Mouse (Mus musculus) granulocyte monocyte progenitor cell, adult 5-6 weeks (primary cell): ENCODE measurements around the gene Nlrp10. TPM values are rescaled to one million over a fixed set of nuclear protein-coding genes. Genes with fewer than 3 reads are reported as not detected.

Source experiments
- ATAC-seq: replicated peaks from 2 replicates; pipeline ENCODE4 v1.8.0; 2016; ENCODE audit warnings: mild to moderate bottlenecking, moderate TSS enrichment, inconsistent platforms; ENCODE audit not compliant: poor library complexity, severe bottlenecking
- total RNA-seq, 2 experiments: library from RNA; stranded (forward) in 1 of 2; stranded (reverse) in 1 of 2; fragments of 200-712, 200-1000 nt in 1 of 2; fragments of >200 nt in 1 of 2; fragmentation: Nextera tagmentation in 1 of 2; gene quantifications; 2 replicates each; pipeline ENCODE4 v1.2.3; 2014 to 2017

Gene Nlrp10
- total RNA-seq (2014; fragmentation: Nextera tagmentation) (1.2 and 1.7 TPM in 2 replicates), total RNA-seq (2017) (1.4 TPM in 2 replicates)

DNA sequence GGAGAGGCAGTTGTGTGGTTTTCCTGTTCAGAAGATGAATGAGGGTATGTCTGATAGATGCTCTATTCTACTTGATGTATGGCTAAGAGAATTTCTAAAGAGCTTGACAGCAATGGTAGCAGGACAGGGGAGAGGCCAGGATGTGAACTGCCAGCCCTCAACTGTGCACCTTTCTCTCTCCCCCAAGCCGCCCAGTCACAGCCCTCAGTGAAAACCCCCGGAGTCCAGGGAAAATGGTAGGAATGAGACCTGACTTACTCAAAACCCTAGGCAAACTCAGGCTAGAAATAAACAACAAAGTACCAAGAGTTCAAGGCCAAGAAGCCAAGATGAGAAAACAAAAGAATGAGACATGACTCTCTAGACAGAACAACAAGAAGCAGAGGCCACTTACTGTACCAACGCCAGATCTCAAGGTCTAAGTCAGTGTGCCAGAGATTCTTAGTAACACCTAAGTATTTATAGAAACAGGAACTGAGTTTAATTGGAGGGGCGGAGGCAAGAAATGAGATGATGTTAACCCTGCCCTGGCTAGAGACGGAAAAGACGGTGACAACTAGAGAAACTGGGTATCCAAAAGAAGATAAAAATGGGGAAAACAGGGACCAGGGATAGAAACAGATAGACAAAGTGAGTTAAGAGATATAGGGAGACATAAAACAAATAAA is at the start of gene Nlrp10:
Gene Nlrp10 (minus strand): TSS at position 453 of the 668 bp plus-strand sequence.
- ATAC-seq, result peak; percentile 46

DNA sequence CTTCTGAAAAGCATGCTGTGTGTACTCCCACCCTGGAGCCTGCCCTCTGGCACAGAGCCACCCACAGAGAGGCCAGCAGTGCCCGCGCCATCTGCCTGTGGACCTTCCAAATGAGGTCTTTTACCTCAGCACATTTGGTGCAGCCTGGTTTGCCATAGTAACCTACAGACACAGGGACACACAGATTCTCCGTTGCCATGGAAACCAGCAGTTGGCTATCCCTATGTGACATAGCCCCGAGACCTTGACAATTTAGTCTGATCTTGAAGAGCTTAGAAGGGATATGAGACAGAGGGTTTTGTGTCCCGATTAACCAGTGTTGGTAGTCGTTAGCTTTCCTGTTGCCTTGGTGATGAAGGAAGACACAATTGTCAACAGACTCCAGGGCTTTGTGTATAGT is 42.3 kb upstream of the Nlrp10 start:
- ATAC-seq, result no peak

DNA sequence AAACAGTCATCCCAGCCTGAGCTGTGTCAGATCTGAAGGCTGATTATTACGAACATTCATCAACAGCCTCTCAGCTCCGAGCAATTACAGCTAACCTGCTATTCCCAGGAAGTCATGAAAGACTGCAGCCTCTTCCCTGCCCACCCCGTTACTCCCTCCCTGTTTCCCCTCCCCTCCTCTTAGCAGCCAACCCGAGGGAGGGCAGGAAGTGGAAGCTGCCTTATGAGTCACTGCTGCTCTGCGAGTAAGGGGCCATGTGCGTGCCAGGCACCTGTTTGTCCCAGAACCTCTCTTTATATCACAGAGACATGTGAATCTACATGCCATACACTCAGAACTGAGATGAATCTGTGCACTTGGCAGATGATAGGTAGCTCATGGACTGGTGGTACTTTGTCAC is 38.2 kb upstream of the Nlrp10 start:
- no peak for ATAC-seq

DNA sequence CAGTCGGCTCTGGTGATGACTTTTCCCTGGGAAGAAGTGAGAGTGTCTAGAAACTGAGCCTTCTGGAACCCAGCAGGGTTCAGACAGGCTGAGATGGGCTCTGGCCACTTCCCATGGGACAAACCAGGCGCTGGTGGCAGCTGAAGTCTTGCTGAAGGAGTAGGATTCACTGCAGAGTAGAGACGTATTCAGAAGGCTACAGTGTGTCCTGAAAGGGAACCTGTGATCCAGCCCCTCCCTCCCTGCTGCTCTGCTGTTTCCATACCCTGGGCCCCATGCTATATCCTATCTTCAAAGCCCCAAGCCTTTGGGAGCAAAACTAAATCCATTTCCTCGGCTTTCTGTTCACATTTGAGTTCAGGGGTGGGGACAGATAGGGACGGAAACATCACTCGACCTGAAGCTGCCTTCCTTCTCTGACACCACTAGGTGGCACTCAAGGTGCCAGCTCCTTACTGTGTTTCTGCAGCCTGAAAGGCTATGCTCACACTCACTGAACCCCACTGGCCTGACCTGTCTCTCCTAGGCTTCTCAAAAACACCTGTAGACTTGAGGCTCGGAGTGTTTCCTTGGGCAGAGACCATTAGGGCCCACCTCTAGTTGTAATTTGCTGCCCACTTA is 36.9 kb upstream of the Nlrp10 start:
- ATAC-seq, result peak; percentile 78

DNA sequence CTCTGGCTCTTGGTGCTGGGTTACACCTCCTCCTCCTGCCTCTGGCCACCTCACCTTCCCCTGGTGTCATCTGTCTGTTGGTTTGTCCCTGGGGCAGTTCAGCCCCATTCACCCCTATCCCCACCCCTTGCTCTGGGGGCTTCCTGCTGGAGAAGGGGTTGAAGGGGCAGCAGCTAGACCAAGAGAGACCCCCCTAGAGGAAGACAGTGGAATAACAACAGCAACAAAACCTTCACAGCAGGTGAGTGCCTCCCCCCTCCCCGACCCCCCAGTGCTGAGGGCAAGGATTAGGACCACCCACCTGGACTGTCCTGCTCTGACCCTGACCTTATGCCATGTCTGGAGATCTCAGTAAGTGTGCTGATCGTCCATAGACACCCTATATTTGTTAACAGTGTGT is 36.0 kb upstream of the Nlrp10 start:
- peak; percentile 39 for ATAC-seq

DNA sequence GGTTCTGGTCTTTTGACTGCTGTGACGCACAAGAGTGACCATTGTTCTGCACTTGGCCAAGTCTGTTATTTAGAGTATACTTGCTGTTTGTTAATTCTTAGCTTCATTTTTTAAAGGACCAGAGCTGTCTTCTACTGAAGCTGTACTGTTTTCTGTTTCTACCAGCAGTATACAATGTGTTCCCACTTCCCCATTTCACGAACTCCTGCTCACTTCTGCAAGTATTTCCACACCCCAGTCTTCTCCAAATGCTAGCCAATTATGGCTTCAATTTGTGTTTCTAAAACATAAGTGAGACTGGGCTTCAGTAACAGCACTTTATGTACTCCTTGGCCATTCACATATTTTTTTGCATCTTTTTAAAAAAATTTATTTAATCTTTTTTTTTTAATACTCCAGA is 27.8 kb upstream of the Nlrp10 start:
- peak; percentile 76 for ATAC-seq

DNA sequence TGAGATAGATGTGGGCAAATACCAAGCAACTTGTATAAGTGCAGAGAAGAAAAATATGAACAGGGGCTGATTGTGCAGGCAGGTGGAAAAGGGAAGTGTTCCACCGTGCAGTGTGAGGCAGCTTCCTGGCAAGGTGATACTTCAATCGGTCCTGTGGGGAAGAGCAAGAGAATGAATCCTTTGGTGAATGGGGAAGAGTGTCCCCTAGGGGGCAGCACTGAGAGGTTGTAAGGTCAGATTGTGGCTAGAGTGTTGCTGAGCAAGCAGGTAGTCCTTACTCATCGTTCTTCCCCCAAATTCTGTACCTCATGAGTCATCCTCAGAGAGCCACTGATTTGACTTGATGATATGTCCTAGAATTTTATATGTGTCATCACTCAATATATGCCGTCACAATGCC is 24.2 kb upstream of the Nlrp10 start:
- peak; percentile 61 for ATAC-seq

DNA sequence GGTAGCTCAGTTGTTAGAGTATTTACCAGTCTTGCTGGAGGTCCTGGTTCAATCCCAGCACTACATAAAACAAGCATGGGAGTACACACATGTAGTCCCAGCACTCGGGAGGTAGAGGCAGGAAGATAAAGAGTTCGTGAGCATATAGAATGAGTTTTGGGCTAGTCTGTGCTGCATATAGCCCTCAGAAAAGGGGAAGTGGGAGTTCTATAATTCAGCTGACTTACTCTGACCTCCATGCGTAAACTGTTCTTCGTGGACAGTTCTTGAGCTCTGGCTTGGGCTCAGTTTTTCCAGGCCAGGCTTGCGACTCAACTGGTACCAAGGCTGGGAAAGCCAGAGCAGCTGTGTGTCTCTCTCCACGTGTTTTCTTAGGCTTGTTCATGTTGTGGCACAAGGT is 22.8 kb upstream of the Nlrp10 start:
- ATAC-seq, result peak; percentile 38; the same call in 1 of the 2 replicates

DNA sequence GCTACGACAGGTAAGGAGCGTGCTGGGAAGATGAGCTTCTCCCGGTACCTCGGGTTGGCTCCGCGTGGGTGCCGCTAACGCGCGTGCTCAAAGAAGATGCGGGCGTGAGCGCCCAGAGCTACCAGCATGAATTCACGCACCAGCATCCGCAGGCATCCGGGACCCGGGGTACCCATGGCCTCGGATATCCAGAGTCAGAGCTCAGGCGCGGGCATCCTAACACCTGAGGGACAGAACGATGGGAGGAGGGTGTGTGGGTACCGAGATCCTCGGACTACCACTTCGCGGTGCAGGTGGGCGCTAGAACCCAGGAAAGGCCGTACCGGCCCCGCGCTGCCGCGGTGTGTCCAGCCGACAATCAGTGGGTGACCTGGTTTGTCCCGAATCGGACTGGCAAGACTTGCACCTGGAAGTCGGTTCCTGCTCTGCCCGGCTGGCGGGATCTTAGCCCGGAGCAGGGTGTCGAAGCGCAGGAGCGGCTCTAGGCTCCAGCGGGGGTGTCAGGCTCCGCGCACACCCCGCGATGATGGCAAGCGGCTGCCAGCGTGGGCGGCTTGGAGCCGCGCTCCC is 20.9 kb upstream of the Nlrp10 start:
- ATAC-seq, result peak; percentile 9; the same call in 1 of the 2 replicates

DNA sequence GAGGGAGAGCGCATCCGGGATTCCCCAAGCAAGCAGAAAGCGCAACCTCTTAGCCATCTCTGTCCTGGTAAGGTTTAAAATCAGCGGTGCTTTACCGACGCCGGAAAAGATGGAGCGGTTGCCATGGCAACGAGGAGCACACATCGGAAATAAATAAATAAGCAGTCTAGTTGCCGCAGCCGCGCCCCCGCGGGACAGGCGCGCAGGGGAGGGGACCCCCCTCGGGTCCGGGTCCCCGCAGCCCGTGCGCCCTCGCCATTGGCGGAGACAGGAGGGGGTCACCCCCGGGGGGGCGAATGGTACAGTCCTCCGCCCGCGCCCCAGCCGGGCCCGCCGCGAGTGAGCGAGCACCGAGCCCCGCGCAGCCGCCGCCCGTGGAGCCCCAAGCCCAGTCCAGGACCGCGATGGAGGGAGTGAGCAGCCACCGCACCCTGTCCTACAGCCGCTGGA is 20.4 kb upstream of the Nlrp10 start, which contains the start of gene Tub:
Gene Tub (plus strand): TSS at position 27 of the 450 bp plus-strand sequence.
- peak; percentile 39 for ATAC-seq

DNA sequence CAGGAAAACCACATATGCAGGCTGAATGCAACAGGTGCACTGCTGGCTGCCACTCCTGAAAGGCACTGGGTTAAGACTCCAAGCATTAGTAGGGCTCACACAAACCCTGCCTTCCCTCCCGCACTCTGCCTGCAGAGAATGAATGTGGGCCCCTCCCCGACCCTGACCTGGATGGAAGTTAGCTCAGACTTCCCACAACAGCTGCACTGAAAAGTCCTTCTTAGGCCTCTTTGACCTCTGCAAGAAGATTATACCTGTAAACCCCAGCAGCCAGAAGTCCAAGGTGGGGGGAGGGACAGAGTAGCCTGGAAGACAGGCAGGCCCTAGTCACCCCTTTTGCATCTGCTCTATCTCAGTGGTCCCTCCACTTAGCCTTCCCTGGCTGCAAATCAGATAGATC is 19.3 kb upstream of the Nlrp10 start:
- no peak for ATAC-seq

DNA sequence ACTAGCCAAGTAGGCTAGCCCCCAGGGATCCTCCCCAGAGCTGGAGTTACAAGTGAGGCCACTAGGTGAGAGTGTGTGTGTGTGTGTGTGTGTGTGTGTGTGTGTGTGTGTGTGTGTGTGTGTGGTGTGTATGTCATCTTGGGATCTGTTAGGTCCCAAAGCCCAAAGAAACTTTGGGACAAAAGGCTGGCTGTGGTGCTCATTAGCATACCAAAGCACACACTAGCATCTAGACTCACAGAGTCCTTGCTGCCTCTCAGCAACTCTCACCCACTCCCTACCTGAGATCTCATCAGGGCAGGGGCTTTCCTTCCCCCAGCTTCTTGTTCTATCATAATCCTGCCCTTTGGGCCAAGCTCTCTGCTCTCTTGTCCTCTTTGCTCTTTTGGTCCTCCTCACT is 18.6 kb upstream of the Nlrp10 start:
- no peak for ATAC-seq

DNA sequence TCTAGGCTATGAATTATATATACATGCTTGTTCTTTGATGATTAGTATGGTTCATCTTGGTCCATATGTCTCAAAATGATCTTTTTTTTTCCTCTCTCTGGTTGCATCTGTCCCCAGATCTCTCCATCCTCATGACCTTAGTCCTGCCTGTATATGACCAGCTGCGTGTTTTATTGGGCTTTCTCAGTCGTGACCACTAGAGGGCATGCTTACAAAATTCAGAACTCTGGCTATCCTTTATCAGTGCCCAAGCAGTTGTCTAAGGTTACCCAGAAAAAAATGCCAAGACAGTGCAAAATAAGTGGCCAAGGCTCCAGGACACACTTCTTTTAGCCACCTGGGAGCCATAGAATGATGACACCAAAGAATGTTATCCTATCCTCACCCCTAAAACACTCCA is 14.0 kb upstream of the Nlrp10 start:
- ATAC-seq, result peak; percentile 81

DNA sequence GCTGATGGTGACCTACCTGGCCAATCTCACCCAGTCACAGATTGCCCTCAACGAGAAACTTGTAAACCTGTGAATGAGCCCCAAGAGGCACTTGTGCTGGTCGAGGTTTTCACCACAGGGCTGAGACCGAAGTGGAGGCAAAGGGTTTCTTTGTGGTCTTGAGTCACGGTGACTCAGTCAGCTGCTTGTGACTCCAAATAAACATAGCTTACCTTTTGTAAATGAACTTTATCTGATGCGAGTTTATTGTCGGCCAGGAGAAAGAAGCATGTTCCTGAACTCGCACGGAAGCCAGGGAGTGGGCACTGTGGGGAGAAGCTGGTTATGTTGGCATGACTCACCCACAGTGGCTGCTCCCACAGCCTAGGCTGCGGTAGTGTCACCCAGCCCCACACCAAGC is 11.5 kb upstream of the Nlrp10 start:
- ATAC-seq, result no peak

DNA sequence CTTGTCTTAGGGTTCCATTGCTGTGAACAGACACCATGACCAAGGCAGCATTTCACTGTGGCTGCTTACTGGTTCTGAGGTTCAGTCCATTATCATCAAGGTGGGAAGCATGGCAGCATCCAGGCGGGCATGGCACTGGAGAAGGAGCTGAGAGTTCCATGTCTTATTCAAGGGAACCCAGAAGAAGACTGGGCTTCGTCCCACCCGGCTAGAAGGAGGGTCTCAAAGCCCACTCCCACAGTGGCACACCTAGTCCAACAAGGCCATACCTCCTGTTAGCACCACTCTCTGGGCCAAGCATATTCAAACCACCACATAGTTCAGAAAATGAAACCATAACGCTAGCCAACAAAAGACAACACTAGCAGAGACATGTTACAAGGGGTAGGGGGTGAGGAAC is 6.6 kb upstream of the Nlrp10 start:
- no peak for ATAC-seq

DNA sequence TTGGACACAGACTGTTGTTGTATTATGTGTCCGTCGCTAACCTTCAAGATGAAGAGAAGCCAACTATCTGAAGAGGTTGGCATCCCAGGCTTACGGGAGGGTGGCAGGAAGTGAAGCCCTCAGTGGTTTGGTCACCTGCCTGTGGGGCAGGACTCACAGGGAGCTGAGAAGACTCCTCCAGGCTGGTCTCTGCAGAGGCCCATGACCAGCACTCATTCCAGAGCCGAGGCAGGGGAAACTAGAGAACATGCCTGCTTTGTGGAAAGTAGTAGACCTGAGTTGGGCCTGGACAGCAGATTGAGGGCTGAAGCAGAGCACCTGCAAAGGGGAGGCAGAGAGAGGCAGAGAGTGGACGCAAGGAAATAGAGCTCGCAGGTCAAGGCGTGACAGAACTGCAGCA is 5.4 kb upstream of the Nlrp10 start:
- no peak for ATAC-seq

DNA sequence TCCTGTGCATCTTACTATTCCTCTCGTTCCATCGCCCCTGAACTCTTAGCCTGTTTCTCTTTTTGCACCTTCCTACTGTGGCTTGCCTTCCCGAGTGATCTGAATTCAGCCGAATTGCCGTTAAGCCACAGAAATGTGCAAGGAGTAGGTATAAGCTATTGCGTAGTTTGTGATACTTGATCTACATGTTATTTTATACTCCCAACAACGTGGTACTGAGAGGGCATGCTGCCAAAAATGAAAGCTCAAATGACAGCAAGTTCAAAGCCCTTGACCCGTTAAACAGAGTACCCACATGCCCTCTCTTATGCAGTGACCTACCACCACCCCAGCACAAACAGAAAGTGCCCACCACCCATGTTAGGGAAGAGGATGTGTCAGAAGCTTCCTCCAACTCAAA is 4.9 kb upstream of the Nlrp10 start:
- ATAC-seq, result no peak

DNA sequence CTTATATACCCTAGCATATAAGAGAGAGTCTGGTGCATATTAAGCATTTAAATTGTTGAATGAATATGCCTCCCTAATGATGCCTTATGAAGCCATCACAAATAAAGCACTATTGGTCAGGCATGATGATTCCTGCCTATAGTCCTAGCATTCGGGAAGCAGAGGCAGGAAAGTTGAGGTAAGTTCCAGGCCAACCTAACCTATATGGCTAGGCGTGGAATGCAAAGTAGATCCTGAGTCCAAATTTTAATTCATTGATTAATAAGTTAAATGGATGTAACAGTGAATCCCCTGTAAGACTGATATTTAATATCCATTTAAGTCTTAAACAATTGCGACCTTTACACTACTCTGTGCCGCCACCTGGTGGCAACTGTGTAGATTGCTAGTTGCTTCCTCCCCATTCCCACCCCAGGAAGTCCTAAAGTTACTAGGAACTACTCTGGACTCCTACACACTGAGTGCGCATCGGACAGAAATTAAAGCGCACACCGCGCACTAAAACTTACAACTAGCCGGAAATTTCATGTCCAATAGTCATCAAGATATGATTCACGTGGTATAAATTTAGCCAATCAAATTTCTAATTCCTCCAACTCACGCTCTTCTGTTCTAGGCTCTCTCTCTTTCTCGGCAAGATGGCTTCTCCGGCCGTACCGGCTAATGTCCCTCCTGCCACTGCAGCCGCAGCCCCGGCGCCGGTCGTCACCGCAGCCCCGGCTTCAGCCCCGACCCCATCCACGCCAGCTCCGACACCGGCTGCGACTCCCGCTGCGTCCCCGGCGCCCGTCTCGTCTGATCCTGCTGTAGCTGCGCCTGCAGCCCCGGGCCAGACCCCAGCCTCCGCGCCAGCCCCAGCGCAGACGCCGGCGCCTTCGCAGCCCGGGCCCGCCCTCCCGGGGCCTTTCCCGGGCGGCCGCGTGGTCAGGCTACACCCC is 4.1 kb upstream of the Nlrp10 start, which contains the start of gene Eif3f:
Gene Eif3f (plus strand): TSS at position 624 of the 938 bp plus-strand sequence.
- peak; percentile 91 for ATAC-seq

DNA sequence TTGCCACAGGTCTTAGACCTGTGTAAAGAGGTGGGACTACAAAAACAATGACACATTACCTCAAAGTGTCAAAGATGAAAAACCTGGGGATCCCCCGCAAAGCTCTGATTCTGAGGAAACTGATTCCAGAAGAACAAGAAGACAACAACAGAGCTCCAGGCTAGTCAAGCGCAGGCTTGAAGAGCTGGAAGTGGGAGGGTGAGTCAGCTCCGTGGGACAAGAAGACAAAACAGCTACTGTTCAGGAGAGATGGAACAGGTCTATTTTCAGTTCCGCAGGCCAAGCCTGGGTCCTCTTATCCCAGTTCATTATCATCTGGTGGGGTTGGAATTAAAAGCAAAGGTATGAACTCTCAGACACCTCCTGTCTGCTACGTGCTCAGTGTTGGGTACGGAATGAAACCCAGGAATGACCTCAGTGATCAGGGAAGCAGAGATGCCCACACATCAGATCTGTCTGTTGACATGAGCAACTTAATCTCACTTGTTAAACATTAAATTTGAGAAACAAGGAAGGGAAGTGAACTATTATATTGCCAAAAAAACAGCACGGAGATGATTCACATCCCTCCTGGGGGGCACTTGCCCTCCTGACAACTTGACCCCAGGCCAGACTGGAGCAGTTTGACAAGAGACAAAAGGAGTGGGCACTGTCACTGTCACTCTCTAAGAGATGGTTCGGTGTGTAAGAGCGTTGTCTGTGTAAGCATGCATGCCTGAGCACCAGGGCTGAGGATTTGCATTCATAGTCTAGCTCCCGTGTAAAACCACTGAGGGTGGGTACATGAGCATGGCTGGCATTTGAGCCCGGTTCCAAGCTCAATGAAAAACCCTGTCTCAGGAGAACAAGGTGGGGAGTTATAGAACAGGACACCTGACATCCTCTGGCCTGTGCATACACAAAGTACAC is 1.4 kb downstream of the Nlrp10 start:
- no peak for ATAC-seq
